Mouse (Mus musculus): ENCODE measurements around the gene Isoc2b. TPM values are rescaled to one million over a fixed set of nuclear protein-coding genes. Genes with fewer than 3 reads are reported as not detected.
"Not testable (repeated sequence)": the region's sequence is repeated elsewhere in the genome, so short reads cannot be mapped to it uniquely, and the experiment has no call there.

Gene Isoc2b
- polyA plus RNA-seq, 1 experiment from 2014 or later = 2.5 TPM

GRCm38 (mm10) chr7:4835631-4836327 lies 34.3 kb downstream of the Isoc2b start:
- WGBS = 4% methylated on average over 34 of the region's 34 CpGs
- DNase-seq (ENCODE audit: low spot score) = no peak
- no peaks in the 10 kb centered on the region for H3K36me3 ChIP-seq (ENCODE audit: control insufficient read depth, insufficient read depth, low read length)
- no peaks in the 10 kb centered on the region for H3K9me3 ChIP-seq (ENCODE audit: control insufficient read depth, low read length)
- H3K9ac ChIP-seq (ENCODE audit: low read length) = peak overlapping the region; percentile 72
- 0 out of 2 replicates have a peak, but pooled peaks cover 3% of the 10 kb centered on the region for H3K4me1 ChIP-seq (ENCODE audit: control insufficient read depth, insufficient read depth, low read length)
- H3K27ac ChIP-seq (ENCODE audit: low read depth, low read length) = no peak overlapping the region
- ATAC-seq (ENCODE audit: insufficient read depth, low FRiP score, low TSS enrichment) = no peak; the same call in none of the 2 replicates
- peaks cover 18% of the 10 kb centered on the region for H3K27me3 ChIP-seq (ENCODE audit: control insufficient read depth, insufficient read depth, low read length)
- H3K4me3 ChIP-seq (ENCODE audit: low read depth, low read length) = peak overlapping the region; percentile 50
- H3K4me2 ChIP-seq (ENCODE audit: low read depth) = peak overlapping the region; percentile 87

- no peak for DNase-seq (ENCODE audit: low spot score)
- Histone ChIP-seq H3K4me3 (ENCODE audit: low read depth, low read length) (no peak overlapping the region), H3K9me3 (ENCODE audit: control insufficient read depth, low read length) (no peaks in the 10 kb centered on the region), H3K9ac (ENCODE audit: low read length) (no peak overlapping the region), H3K27ac (ENCODE audit: low read depth, low read length) (no peak overlapping the region), H3K4me1 (ENCODE audit: control insufficient read depth, insufficient read depth, low read length) (no peaks in the 10 kb centered on the region), H3K36me3 (ENCODE audit: control insufficient read depth, insufficient read depth, low read length) (no peaks in the 10 kb centered on the region), H3K27me3 (ENCODE audit: control insufficient read depth, insufficient read depth, low read length) (peaks cover 4% of the 10 kb centered on the region), H3K4me2 (ENCODE audit: low read depth) (no peak overlapping the region)
- no peak for ATAC-seq (ENCODE audit: insufficient read depth, low FRiP score, low TSS enrichment)
- WGBS = 9% methylated on average over 12 of the region's 12 CpGs
Observed at GRCm38 (mm10) chr7:4830476-4830875, 39.6 kb downstream of the Isoc2b start.

- no peak overlapping the region for H3K4me2 ChIP-seq (ENCODE audit: low read depth)
- ATAC-seq (ENCODE audit: insufficient read depth, low FRiP score, low TSS enrichment) = no peak
Observed at GRCm38 (mm10) chr7:4825365-4825764, 44.7 kb downstream of the Isoc2b start.

GRCm38 (mm10) chr7:4822162-4822907 lies 47.7 kb downstream of the Isoc2b start:
- ATAC-seq (ENCODE audit: insufficient read depth, low FRiP score, low TSS enrichment) = no peak
- Histone ChIP-seq H3K9ac (ENCODE audit: low read length) (no peak overlapping the region), H3K27ac (ENCODE audit: low read depth, low read length) (no peak overlapping the region), H3K36me3 (ENCODE audit: control insufficient read depth, insufficient read depth, low read length) (no peaks in the 10 kb centered on the region), H3K4me2 (ENCODE audit: low read depth) (no peak overlapping the region), H3K4me3 (ENCODE audit: low read depth, low read length) (no peak overlapping the region), H3K27me3 (ENCODE audit: control insufficient read depth, insufficient read depth, low read length) (no peaks in the 10 kb centered on the region), H3K4me1 (ENCODE audit: control insufficient read depth, insufficient read depth, low read length) (no peaks in the 10 kb centered on the region), H3K9me3 (ENCODE audit: control insufficient read depth, low read length) (no peaks in the 10 kb centered on the region)
- DNase-seq (ENCODE audit: low spot score) = no peak
- WGBS = 66% methylated on average over 6 of the region's 6 CpGs

More at GRCm38 (mm10) chr7:4825365-4825764, 44.7 kb downstream of the Isoc2b start:
- Histone ChIP-seq H3K4me3 (ENCODE audit: low read depth, low read length) (no peak overlapping the region), H3K9ac (ENCODE audit: low read length) (no peak overlapping the region), H3K27ac (ENCODE audit: low read depth, low read length) (no peak overlapping the region), H3K4me1 (ENCODE audit: control insufficient read depth, insufficient read depth, low read length) (no peaks in the 10 kb centered on the region), H3K9me3 (ENCODE audit: control insufficient read depth, low read length) (no peaks in the 10 kb centered on the region), H3K27me3 (ENCODE audit: control insufficient read depth, insufficient read depth, low read length) (no peaks in the 10 kb centered on the region), H3K36me3 (ENCODE audit: control insufficient read depth, insufficient read depth, low read length) (no peaks in the 10 kb centered on the region)
- DNase-seq (ENCODE audit: low spot score) = no peak
- WGBS = 44% methylated on average over 4 of the region's 4 CpGs

GRCm38 (mm10) chr7:4821690-4822089 lies 48.4 kb downstream of the Isoc2b start:
- ATAC-seq (ENCODE audit: insufficient read depth, low FRiP score, low TSS enrichment) = no peak
- Histone ChIP-seq H3K4me1 (ENCODE audit: control insufficient read depth, insufficient read depth, low read length) (no peaks in the 10 kb centered on the region), H3K9ac (ENCODE audit: low read length) (no peak overlapping the region), H3K4me2 (ENCODE audit: low read depth) (no peak overlapping the region), H3K27ac (ENCODE audit: low read depth, low read length) (no peak overlapping the region), H3K9me3 (ENCODE audit: control insufficient read depth, low read length) (no peaks in the 10 kb centered on the region), H3K4me3 (ENCODE audit: low read depth, low read length) (no peak overlapping the region), H3K36me3 (ENCODE audit: control insufficient read depth, insufficient read depth, low read length) (no peaks in the 10 kb centered on the region), H3K27me3 (ENCODE audit: control insufficient read depth, insufficient read depth, low read length) (no peaks in the 10 kb centered on the region)
- DNase-seq (ENCODE audit: low spot score) = no peak
- WGBS = 81% methylated on average over 4 of the region's 4 CpGs

GRCm38 (mm10) chr7:4820925-4821324 lies 49.1 kb downstream of the Isoc2b start:
- H3K4me2 ChIP-seq (ENCODE audit: low read depth); H3K4me3 ChIP-seq (ENCODE audit: low read depth, low read length); H3K27ac ChIP-seq (ENCODE audit: low read depth, low read length); DNase-seq (ENCODE audit: low spot score); H3K9me3 ChIP-seq (ENCODE audit: control insufficient read depth, low read length); ATAC-seq (ENCODE audit: insufficient read depth, low FRiP score, low TSS enrichment); H3K27me3 ChIP-seq (ENCODE audit: control insufficient read depth, insufficient read depth, low read length); H3K36me3 ChIP-seq (ENCODE audit: control insufficient read depth, insufficient read depth, low read length); H3K4me1 ChIP-seq (ENCODE audit: control insufficient read depth, insufficient read depth, low read length); H3K9ac ChIP-seq (ENCODE audit: low read length): not testable (repeated sequence)
- WGBS = 92% methylated on average over 7 of the region's 7 CpGs

GRCm38 (mm10) chr7:4816559-4816958 lies 53.5 kb downstream of the Isoc2b start:
- Histone ChIP-seq H3K9me3 (ENCODE audit: control insufficient read depth, low read length) (no peaks in the 10 kb centered on the region), H3K36me3 (ENCODE audit: control insufficient read depth, insufficient read depth, low read length) (no peaks in the 10 kb centered on the region), H3K27ac (ENCODE audit: low read depth, low read length) (no peak overlapping the region), H3K4me1 (ENCODE audit: control insufficient read depth, insufficient read depth, low read length) (peaks cover 3% of the 10 kb centered on the region; the same call in 1 of the 2 replicates), H3K4me3 (ENCODE audit: low read depth, low read length) (no peak overlapping the region), H3K27me3 (ENCODE audit: control insufficient read depth, insufficient read depth, low read length) (no peaks in the 10 kb centered on the region), H3K4me2 (ENCODE audit: low read depth) (no peak overlapping the region), H3K9ac (ENCODE audit: low read length) (no peak overlapping the region)
- no peak for DNase-seq (ENCODE audit: low spot score)
- no peak for ATAC-seq (ENCODE audit: insufficient read depth, low FRiP score, low TSS enrichment)

GRCm38 (mm10) chr7:4813105-4813791 lies 56.8 kb downstream of the Isoc2b start:
- H3K27ac ChIP-seq (ENCODE audit: low read depth, low read length) = peak overlapping the region; percentile 56; the same call in 1 of the 2 replicates
- peak overlapping the region; percentile 44 for H3K9ac ChIP-seq (ENCODE audit: low read length)
- H3K36me3 ChIP-seq (ENCODE audit: control insufficient read depth, insufficient read depth, low read length) = peaks cover 5% of the 10 kb centered on the region; the same call in 1 of the 2 replicates
- DNase-seq (ENCODE audit: low spot score) (no peak), ATAC-seq (ENCODE audit: insufficient read depth, low FRiP score, low TSS enrichment) (no peak)
- H3K4me3 ChIP-seq (ENCODE audit: low read depth, low read length) = peak overlapping the region; percentile 99
- H3K4me2 ChIP-seq (ENCODE audit: low read depth) = peak overlapping the region; percentile 51
- no peaks in the 10 kb centered on the region for H3K9me3 ChIP-seq (ENCODE audit: control insufficient read depth, low read length)
- WGBS = 22% methylated on average over 8 of the region's 8 CpGs
- no peaks in the 10 kb centered on the region for H3K27me3 ChIP-seq (ENCODE audit: control insufficient read depth, insufficient read depth, low read length)
- peaks cover 8% of the 10 kb centered on the region for H3K4me1 ChIP-seq (ENCODE audit: control insufficient read depth, insufficient read depth, low read length)
